Mouse (Mus musculus) heart, postnatal 0 days (tissue): Measurements from ENCODE around the gene Gm47995. TPM values are rescaled to one million over a fixed set of nuclear protein-coding genes. Genes with fewer than 3 reads are reported as not detected.

ENCODE experiments used
- ATAC-seq: fragments of 200-750 bp; cut with Nextera tagmentation; 2 replicates; pipeline ENCODE4 v1.8.0; 2017; ENCODE audit warnings: low read depth, moderate number of reproducible peaks, moderate library complexity; ENCODE audit not compliant: insufficient read depth
- DNase-seq: peaks from one replicate; pipeline ENCODE4 v3.0.0-alpha.2; 2016; ENCODE audit warnings: low spot score
- H3K27ac ChIP-seq: fragments of 300-500 bp; sonication (generic); 2 replicates; pipeline ENCODE4 v1.5.1; 2014; ENCODE audit warnings: low read depth, mild to moderate bottlenecking
- H3K27me3 ChIP-seq: fragments of 300-500 bp; sonication (generic); 2 replicates; pipeline ENCODE4 v1.6.1; 2014; ENCODE audit warnings: low read length, mixed read lengths; ENCODE audit not compliant: control insufficient read depth, insufficient read depth
- H3K36me3 ChIP-seq: fragments of 300-500 bp; sonication (generic); replicated peaks from 2 replicates; pipeline ENCODE4 v1.6.1; 2014; ENCODE audit warnings: low read length, mixed read lengths; ENCODE audit not compliant: control insufficient read depth, insufficient read depth
- H3K4me1 ChIP-seq: fragments of 300-500 bp; sonication (generic); 2 replicates; pipeline ENCODE4 v1.6.1; 2014; ENCODE audit warnings: antibody characterized with exemption; ENCODE audit not compliant: control insufficient read depth, insufficient read depth
- H3K4me2 ChIP-seq: fragments of 300-500 bp; sonication (generic); 2 replicates; pipeline ENCODE4 v1.6.1; 2014; ENCODE audit warnings: low read depth, mild to moderate bottlenecking, low read length, moderate library complexity
- H3K4me3 ChIP-seq: fragments of 300-500 bp; sonication (generic); 2 replicates; pipeline ENCODE4 v1.5.1; 2014; ENCODE audit warnings: low read depth, low read length
- H3K9ac ChIP-seq: fragments of 300-500 bp; sonication (generic); replicated peaks from 2 replicates; pipeline ENCODE4 v1.6.1; 2014; ENCODE audit warnings: low read depth, low read length, mixed read lengths
- H3K9me3 ChIP-seq: fragments of 300-500 bp; sonication (generic); replicated peaks from 2 replicates; pipeline ENCODE4 v1.6.1; 2016; ENCODE audit warnings: low read length; ENCODE audit not compliant: control insufficient read depth
- CTCF ChIP-seq: IDR thresholded peaks from 2 replicates; pipeline ENCODE4 v1.5.1; 2016; ENCODE audit warnings: antibody characterized with exemption, control low read depth, low read depth
- EP300 ChIP-seq: IDR thresholded peaks from 2 replicates; pipeline ENCODE4 v1.6.1; 2016; ENCODE audit warnings: antibody characterized with exemption, low read depth
- WGBS: fragments of 180-500 bp; shearing (Covaris S2); extraction: QIAGEN DNeasy Blood & Tissue Kit; methylation state at CpG from one replicate; pipeline ENCODE4 v1.1.7; 2014; 5-methylcytosine and 5-hydroxymethylcytosine counted together
- polyA plus RNA-seq: library from polyadenylated mRNA; unstranded; fragments of >200 nt; fragmentation: Nextera tagmentation; extraction: Ambion mirVana; gene quantifications from 2 replicates; pipeline ENCODE4 v1.2.1, GENCODE M21; 2015
- total RNA-seq: library from RNA; depleted of rRNA; stranded (reverse); fragments of >200 nt; gene quantifications from 2 replicates; pipeline ENCODE4 v1.2.3, GENCODE M21; 2014; ENCODE audit warnings: low replicate concordance

Gm47995 gene
- total and polyA plus RNA-seq, 2 experiments from 2014 or later: not detected

DNA sequence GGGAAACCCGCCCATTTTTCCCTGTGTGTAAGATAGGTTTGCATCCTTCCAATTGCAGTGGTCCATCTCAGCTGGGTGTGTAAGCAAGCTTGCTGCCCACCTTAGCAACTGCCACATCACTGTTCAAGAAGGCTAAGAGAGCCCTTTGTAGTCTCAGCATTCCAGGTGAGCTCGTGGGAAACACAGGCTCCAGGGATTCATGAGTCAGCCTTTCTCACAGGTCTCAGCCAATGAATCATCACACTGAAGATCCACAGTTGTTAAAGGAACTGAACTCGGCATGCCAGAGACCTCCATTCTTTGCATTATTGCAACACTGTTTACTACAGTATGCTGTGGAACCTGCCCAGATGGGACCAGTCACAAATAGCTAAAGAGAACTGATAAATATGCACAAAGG, 29.6 kb upstream of the Gm47995 start:
- H3K9me3 ChIP-seq: no peaks in the 10 kb centered on the region
- H3K36me3 ChIP-seq: no peaks in the 10 kb centered on the region
- H3K4me3 ChIP-seq: no peak overlapping the region
- no peaks in the 10 kb centered on the region for H3K27me3 ChIP-seq
- no peak for ATAC-seq
- no peaks in the 10 kb centered on the region for H3K4me1 ChIP-seq
- no peak overlapping the region for H3K9ac ChIP-seq
- TF ChIP-seq CTCF: no peak
- TF ChIP-seq EP300: no peak
- no peak overlapping the region for H3K27ac ChIP-seq
- no peak for DNase-seq
- no peak overlapping the region for H3K4me2 ChIP-seq
- 67% methylated on average over 3 of the region's 3 CpGs for WGBS

DNA sequence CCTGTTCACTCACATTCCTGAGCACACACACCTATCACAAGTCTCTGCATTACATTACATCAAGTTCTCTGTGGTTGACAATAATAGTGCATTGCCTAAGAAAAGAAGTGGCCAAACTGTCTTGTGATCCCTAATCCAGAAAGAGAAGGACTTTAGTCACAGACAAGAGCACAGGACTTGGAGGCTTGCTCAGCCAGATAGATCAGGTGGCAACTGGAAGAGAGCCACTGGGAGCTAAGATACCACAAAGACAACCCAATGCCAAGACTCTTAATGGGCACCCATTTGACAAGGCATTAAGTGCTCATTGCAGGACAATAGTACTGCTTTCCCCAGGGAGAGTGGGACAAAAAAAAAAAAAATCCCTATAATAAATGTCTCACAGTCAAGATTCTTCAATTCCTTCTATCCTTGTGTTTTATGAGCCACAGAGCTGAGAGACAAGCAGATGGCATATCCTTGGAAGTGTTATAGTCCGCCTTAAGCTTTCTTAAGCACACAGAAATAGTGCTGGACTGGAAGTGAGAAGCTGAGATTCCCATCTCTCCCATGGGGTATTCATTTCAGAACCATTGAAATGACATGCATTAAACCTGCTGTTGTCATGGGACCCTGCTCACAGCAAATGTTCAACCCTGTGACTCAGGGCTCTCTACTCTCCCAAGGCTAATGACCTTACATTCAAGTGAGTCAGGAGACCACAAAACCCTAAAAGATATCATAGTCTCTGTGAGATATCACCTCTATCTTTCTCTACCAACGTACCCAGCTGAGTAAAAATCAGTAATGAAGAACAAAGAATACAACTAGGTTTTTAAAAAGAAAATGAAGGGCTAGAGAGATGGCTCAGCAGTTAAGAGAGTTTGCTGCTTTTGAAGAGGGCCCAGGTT, 26.4 kb upstream of the Gm47995 start:
- H3K4me1 ChIP-seq: no peaks in the 10 kb centered on the region
- DNase-seq: no peak
- no peak overlapping the region for H3K27ac ChIP-seq
- no peak overlapping the region for H3K4me2 ChIP-seq
- no peak overlapping the region for H3K4me3 ChIP-seq
- H3K9me3 ChIP-seq: no peaks in the 10 kb centered on the region
- no peaks in the 10 kb centered on the region for H3K27me3 ChIP-seq
- TF ChIP-seq EP300 (peak; percentile 73; the same call in 1 of the 2 replicates), CTCF (no peak)
- H3K9ac ChIP-seq: no peak overlapping the region
- WGBS: 68% methylated on average over 2 of the region's 2 CpGs
- ATAC-seq: 0 out of 2 replicates have a peak, but pooled peaks have one; percentile 47
- no peaks in the 10 kb centered on the region for H3K36me3 ChIP-seq

- H3K27ac ChIP-seq: no peak overlapping the region
- 0 out of 2 replicates have a peak, but pooled peaks cover 7% of the 10 kb centered on the region for H3K4me1 ChIP-seq
- TF ChIP-seq CTCF: no peak
- H3K9me3 ChIP-seq: no peaks in the 10 kb centered on the region
- peak; percentile 43 for DNase-seq
- peak overlapping the region; percentile 37; the same call in 1 of the 2 replicates for H3K4me2 ChIP-seq
- WGBS: 22% methylated on average over 10 of the region's 10 CpGs
- peak; percentile 66 for ATAC-seq
- no peak overlapping the region for H3K9ac ChIP-seq
- no peaks in the 10 kb centered on the region for H3K27me3 ChIP-seq
- no peaks in the 10 kb centered on the region for H3K36me3 ChIP-seq
- peak overlapping the region; percentile 14; the same call in 1 of the 2 replicates for H3K4me3 ChIP-seq
Measured at GRCm38 (mm10) chr1:151177030-151177936, 21.0 kb upstream of the Gm47995 start.

DNA sequence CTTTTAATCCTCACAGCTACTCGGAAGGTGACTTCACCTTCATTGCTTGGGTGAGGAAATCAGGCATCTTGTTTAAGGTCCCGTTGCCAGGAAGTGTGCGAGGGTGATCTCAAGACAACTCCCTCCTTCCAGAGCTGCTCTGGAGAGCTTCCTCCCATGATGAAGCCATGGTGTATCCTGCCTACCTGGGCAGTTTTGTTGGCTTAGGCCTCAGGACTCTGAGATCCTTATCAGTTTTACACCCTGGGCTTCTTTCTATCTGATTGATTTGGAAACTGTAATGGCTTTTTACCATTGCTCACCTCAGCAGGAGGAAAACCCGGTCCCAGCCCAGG, 20.3 kb upstream of the Gm47995 start:
- Histone ChIP-seq H3K4me1 (0 out of 2 replicates have a peak, but pooled peaks cover 7% of the 10 kb centered on the region), H3K27ac (no peak overlapping the region), H3K9me3 (no peaks in the 10 kb centered on the region), H3K36me3 (no peaks in the 10 kb centered on the region), H3K27me3 (no peaks in the 10 kb centered on the region), H3K9ac (no peak overlapping the region), H3K4me3 (peak overlapping the region; percentile 14; the same call in 1 of the 2 replicates), H3K4me2 (peak overlapping the region; percentile 37; the same call in 1 of the 2 replicates)
- WGBS: 31% methylated on average over 4 of the region's 4 CpGs
- DNase-seq: no peak
- ATAC-seq: no peak
- TF ChIP-seq CTCF (no peak), EP300 (no peak)

GRCm38 (mm10) chr1:151178505-151179083, 19.7 kb upstream of the Gm47995 start:
- Histone ChIP-seq H3K4me2 (no peak overlapping the region), H3K9me3 (no peaks in the 10 kb centered on the region), H3K27ac (no peak overlapping the region), H3K27me3 (no peaks in the 10 kb centered on the region), H3K4me1 (0 out of 2 replicates have a peak, but pooled peaks cover 7% of the 10 kb centered on the region), H3K36me3 (no peaks in the 10 kb centered on the region), H3K4me3 (no peak overlapping the region), H3K9ac (no peak overlapping the region)
- DNase-seq: no peak
- WGBS: 82% methylated on average over 2 of the region's 2 CpGs
- no peak for TF ChIP-seq CTCF
- no peak for TF ChIP-seq EP300
- no peak for ATAC-seq
